Mouse (Mus musculus) forebrain, postnatal 0 days (tissue): Measurements from ENCODE around the gene Dbndd1. TPM values are rescaled to one million over a fixed set of nuclear protein-coding genes. Genes with fewer than 3 reads are reported as not detected.

Source experiments
- ATAC-seq: fragments of 200-750 bp; cut with Nextera tagmentation; 2 replicates; pipeline ENCODE4 v1.8.0; 2017; ENCODE audit warnings: mild to moderate bottlenecking, moderate library complexity
- DNase-seq: peaks from one replicate; pipeline ENCODE4 v3.0.0-alpha.2; 2015
- H3K27ac ChIP-seq: fragments of 300-500 bp; sonication (generic); 2 replicates; pipeline ENCODE4 v1.5.1; 2014; ENCODE audit warnings: low read depth, mild to moderate bottlenecking, antibody characterized with exemption, low read length, moderate library complexity, mixed read lengths
- H3K27me3 ChIP-seq: fragments of 300-500 bp; sonication (generic); 2 replicates; pipeline ENCODE4 v1.6.1; 2014; ENCODE audit warnings: mild to moderate bottlenecking, low read length, mixed read lengths; ENCODE audit not compliant: insufficient read depth
- H3K36me3 ChIP-seq: fragments of 300-500 bp; sonication (generic); 2 replicates; pipeline ENCODE4 v1.6.1; 2014; ENCODE audit warnings: mild to moderate bottlenecking, moderate library complexity; ENCODE audit not compliant: insufficient read depth
- H3K4me1 ChIP-seq: fragments of 300-500 bp; sonication (generic); 2 replicates; pipeline ENCODE4 v1.6.1; 2014; ENCODE audit warnings: antibody characterized with exemption; ENCODE audit not compliant: insufficient read depth
- H3K4me2 ChIP-seq: fragments of 300-500 bp; sonication (generic); 2 replicates; pipeline ENCODE4 v1.6.1; 2014; ENCODE audit warnings: low read depth, mild to moderate bottlenecking, moderate library complexity
- H3K4me3 ChIP-seq: fragments of 300-500 bp; sonication (generic); 2 replicates; pipeline ENCODE4 v1.5.1; 2014; ENCODE audit warnings: low read depth, low read length, mixed read lengths
- H3K9ac ChIP-seq: fragments of 300-500 bp; sonication (generic); 2 replicates; pipeline ENCODE4 v1.6.1; 2014; ENCODE audit warnings: mild to moderate bottlenecking
- H3K9me3 ChIP-seq: fragments of 300-500 bp; sonication (generic); 2 replicates; pipeline ENCODE4 v1.6.1; 2016; ENCODE audit warnings: low read length
- CTCF ChIP-seq: sonication (generic); IDR thresholded peaks from 2 replicates; pipeline ENCODE4 v1.5.1; 2016; ENCODE audit warnings: antibody characterized with exemption, control low read depth, low read depth
- WGBS: fragments of 180-500 bp; shearing (Covaris S2); extraction: QIAGEN DNeasy Blood & Tissue Kit; methylation state at CpG from one replicate; pipeline ENCODE4 v1.1.7; 2014; 5-methylcytosine and 5-hydroxymethylcytosine counted together
- polyA plus RNA-seq: library from polyadenylated mRNA; unstranded; fragments of >200 nt; fragmentation: Nextera tagmentation; extraction: Ambion mirVana; gene quantifications from 2 replicates; pipeline ENCODE4 v1.2.1, GENCODE M21; 2015
- total RNA-seq: library from RNA; depleted of rRNA; stranded (reverse); fragments of >200 nt; gene quantifications from 2 replicates; pipeline ENCODE4 v1.2.3, GENCODE M21; 2014

Dbndd1 gene
- total and polyA plus RNA-seq, 2 experiments from 2014 or later = 69.5 to 70.8 TPM

- H3K9ac ChIP-seq = no peak overlapping the region
- no peaks in the 10 kb centered on the region for H3K9me3 ChIP-seq
- 85% methylated on average over 9 of the region's 9 CpGs for WGBS
- ATAC-seq (no peak), DNase-seq (no peak)
- no peak overlapping the region for H3K27ac ChIP-seq
- H3K4me2 ChIP-seq = no peak overlapping the region
- H3K4me1 ChIP-seq = no peaks in the 10 kb centered on the region
- H3K36me3 ChIP-seq = peaks cover 91% of the 10 kb centered on the region
- H3K4me3 ChIP-seq = no peak overlapping the region
- H3K27me3 ChIP-seq = no peaks in the 10 kb centered on the region
- TF ChIP-seq CTCF = no peak
Measured at GRCm38 (mm10) chr8:123505695-123506094, 9.6 kb downstream of the Dbndd1 start.

- Histone ChIP-seq H3K4me1 (no peaks in the 10 kb centered on the region), H3K4me2 (no peak overlapping the region), H3K9me3 (no peaks in the 10 kb centered on the region), H3K4me3 (no peak overlapping the region), H3K27me3 (no peaks in the 10 kb centered on the region), H3K9ac (no peak overlapping the region), H3K27ac (no peak overlapping the region), H3K36me3 (peaks cover 93% of the 10 kb centered on the region)
- 73% methylated on average over 4 of the region's 4 CpGs for WGBS
- ATAC-seq = peak; percentile 19; the same call in 1 of the 2 replicates
- no peak for DNase-seq
- TF ChIP-seq CTCF = no peak
Measured at GRCm38 (mm10) chr8:123505267-123505666, 10.0 kb downstream of the Dbndd1 start.

- peaks cover 98% of the 10 kb centered on the region for H3K36me3 ChIP-seq
- no peak overlapping the region for H3K4me3 ChIP-seq
- H3K27ac ChIP-seq = peak overlapping the region; percentile 29; the same call in 1 of the 2 replicates
- no peak for TF ChIP-seq CTCF
- H3K4me1 ChIP-seq = no peaks in the 10 kb centered on the region
- no peaks in the 10 kb centered on the region for H3K9me3 ChIP-seq
- WGBS = 88% methylated on average over 9 of the region's 9 CpGs
- DNase-seq = no peak
- H3K9ac ChIP-seq = no peak overlapping the region
- H3K4me2 ChIP-seq = no peak overlapping the region
- no peak for ATAC-seq
- no peaks in the 10 kb centered on the region for H3K27me3 ChIP-seq
Measured at GRCm38 (mm10) chr8:123504591-123505195, 10.6 kb downstream of the Dbndd1 start.

GRCm38 (mm10) chr8:123503801-123504467 lies 11.3 kb downstream of the Dbndd1 start:
- no peak for DNase-seq
- H3K4me1 ChIP-seq = no peaks in the 10 kb centered on the region
- no peak for ATAC-seq
- no peak overlapping the region for H3K9ac ChIP-seq
- H3K27me3 ChIP-seq = no peaks in the 10 kb centered on the region
- H3K4me2 ChIP-seq = no peak overlapping the region
- H3K4me3 ChIP-seq = no peak overlapping the region
- H3K36me3 ChIP-seq = peaks cover 93% of the 10 kb centered on the region
- peak; percentile 53 for TF ChIP-seq CTCF
- H3K9me3 ChIP-seq = no peaks in the 10 kb centered on the region
- no peak overlapping the region for H3K27ac ChIP-seq
- 99% methylated on average over 6 of the region's 6 CpGs for WGBS

- Histone ChIP-seq H3K27ac (no peak overlapping the region), H3K4me2 (no peak overlapping the region), H3K9ac (no peak overlapping the region), H3K27me3 (no peaks in the 10 kb centered on the region), H3K4me1 (no peaks in the 10 kb centered on the region), H3K9me3 (no peaks in the 10 kb centered on the region), H3K4me3 (no peak overlapping the region), H3K36me3 (peaks cover 83% of the 10 kb centered on the region)
- ATAC-seq = no peak
- WGBS = 91% methylated on average over 5 of the region's 5 CpGs
- no peak for TF ChIP-seq CTCF
- no peak for DNase-seq
Measured at GRCm38 (mm10) chr8:123502192-123502591, 13.1 kb downstream of the Dbndd1 start.

GRCm38 (mm10) chr8:123499556-123499955 lies 15.7 kb downstream of the Dbndd1 start:
- no peak for DNase-seq
- H3K9me3 ChIP-seq = no peaks in the 10 kb centered on the region
- H3K4me1 ChIP-seq = no peaks in the 10 kb centered on the region
- no peak overlapping the region for H3K4me2 ChIP-seq
- no peaks in the 10 kb centered on the region for H3K27me3 ChIP-seq
- no peak for ATAC-seq
- no peak for TF ChIP-seq CTCF
- no peak overlapping the region for H3K9ac ChIP-seq
- H3K27ac ChIP-seq = no peak overlapping the region
- 92% methylated on average over 11 of the region's 11 CpGs for WGBS
- no peak overlapping the region for H3K4me3 ChIP-seq
- H3K36me3 ChIP-seq = peaks cover 82% of the 10 kb centered on the region

GRCm38 (mm10) chr8:123498963-123499362 lies 16.3 kb downstream of the Dbndd1 start:
- 77% methylated on average over 11 of the region's 11 CpGs for WGBS
- H3K4me3 ChIP-seq = no peak overlapping the region
- no peak for TF ChIP-seq CTCF
- DNase-seq (peak; percentile 45), ATAC-seq (peak; percentile 50; the same call in 1 of the 2 replicates)
- H3K27me3 ChIP-seq = no peaks in the 10 kb centered on the region
- H3K36me3 ChIP-seq = peaks cover 82% of the 10 kb centered on the region
- H3K4me1 ChIP-seq = no peaks in the 10 kb centered on the region
- no peak overlapping the region for H3K9ac ChIP-seq
- H3K27ac ChIP-seq = no peak overlapping the region
- H3K4me2 ChIP-seq = no peak overlapping the region
- H3K9me3 ChIP-seq = no peaks in the 10 kb centered on the region
